Mouse (Mus musculus) ES-E14 (cell line): Measurements from ENCODE around the gene Foxa2.

Experiments used
- CHD2 ChIP-seq: IDR thresholded peaks from 2 replicates; pipeline ENCODE4 v1.6.1; 2014; ENCODE audit warnings: mild to moderate bottlenecking, low read depth, low read length, inconsistent platforms
- MAFK ChIP-seq: IDR thresholded peaks from 2 replicates; pipeline ENCODE4 v1.6.1; 2014; ENCODE audit warnings: mild to moderate bottlenecking, low read depth, low read length, inconsistent platforms; ENCODE audit not compliant: insufficient read depth
- ZC3H11A ChIP-seq: IDR thresholded peaks from 2 replicates; pipeline ENCODE4 v1.6.1; 2012; ENCODE audit warnings: low read depth, mild to moderate bottlenecking, inconsistent platforms, low read length, borderline replicate concordance

- TF ChIP-seq CHD2 = no peak
- TF ChIP-seq ZC3H11A = no peak
- no peak for TF ChIP-seq MAFK
Observed at GRCm38 (mm10) chr2:148041381-148041780, 5.4 kb downstream of the Foxa2 start.
